Mouse (Mus musculus): ENCODE measurements around the gene Mtch2. TPM values are rescaled to one million over a fixed set of nuclear protein-coding genes. Genes with fewer than 3 reads are reported as not detected.

Mtch2 gene
- 121 TPM for polyA plus RNA-seq (2017; shearing (Covaris generic))

DNA sequence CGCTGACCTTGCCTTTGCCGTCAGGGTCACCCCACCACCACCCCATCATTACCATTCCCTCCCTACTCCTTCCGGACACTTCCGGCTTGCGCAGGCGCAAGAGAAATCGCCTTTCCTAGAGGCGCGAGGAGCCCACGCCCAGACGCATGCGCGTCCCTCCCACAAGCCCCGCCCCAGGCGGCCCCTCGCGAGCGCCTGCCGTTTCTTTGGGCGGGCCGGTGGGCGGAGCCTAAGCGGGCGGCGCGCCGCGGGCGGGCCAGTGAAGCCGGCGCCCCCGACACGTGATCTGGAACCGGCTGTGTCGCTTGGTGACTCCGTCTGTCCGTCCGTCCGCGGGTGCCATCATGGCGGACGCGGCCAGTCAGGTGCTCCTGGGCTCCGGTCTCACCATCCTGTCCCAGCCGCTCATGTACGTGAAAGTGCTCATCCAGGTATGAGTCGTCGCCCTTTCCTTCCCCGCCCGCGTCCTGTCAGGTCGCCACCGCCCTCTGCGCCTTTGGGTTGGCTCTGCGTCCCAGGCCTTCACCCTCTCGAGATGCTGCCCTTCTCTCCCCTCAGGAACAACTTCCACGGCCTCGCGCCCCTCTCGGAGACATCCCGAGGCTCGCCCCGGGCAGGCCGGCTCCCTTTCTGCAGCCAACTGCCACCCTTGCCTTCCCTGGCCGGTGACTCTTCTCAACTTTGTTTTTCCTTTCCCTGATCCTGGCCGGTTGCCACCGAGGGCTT lies at the start of gene Mtch2:
Gene Mtch2, plus strand, starts transcription at position 201 of the 726 bp plus-strand sequence.

GRCm38 (mm10) chr2:90885218-90886041 lies 38.5 kb downstream of the Mtch2 start, which contains the start of gene C1qtnf4:
Gene C1qtnf4 (plus strand): TSS chr2:90885860.

DNA sequence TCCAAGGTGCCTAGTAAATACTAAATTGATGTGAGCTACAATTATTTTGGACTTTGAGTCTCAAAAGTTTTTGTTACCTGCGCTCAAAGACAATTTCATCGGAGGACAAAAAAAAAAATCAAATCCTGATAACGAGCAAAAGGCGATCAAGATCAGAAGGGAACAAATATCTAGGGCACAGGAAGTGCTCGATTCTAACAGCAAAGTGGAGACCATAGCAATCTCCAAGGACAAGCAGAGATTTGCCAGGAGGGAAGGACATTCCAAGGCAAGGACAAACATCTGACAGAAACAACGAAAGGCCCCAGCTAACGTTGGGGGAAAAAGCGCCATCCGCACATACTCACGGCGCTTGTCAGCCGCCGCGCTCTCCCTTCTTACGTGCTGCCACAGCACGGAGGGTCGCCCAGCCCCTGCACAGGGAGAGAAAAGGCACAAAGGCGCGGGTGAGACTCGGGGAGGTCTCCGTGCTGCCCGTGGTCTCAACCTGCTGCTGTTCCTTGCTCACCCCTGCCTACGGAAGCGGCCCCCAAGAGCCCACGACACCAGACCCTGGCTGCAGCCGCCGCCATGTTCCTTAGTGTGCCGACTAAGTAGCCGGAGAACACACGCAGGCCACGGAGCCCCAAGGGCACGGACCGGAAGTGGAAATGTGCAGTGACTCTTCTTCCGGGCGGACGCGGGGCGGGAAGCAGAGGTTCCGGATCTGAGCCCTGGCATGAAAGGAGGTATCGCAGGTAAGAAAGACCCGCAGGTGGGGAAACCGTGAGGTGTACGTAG lies 57.3 kb downstream of the Mtch2 start, which contains the start of the genes Kbtbd4 and Ndufs3:
Gene Kbtbd4, plus strand, starts transcription at position 665 of the 780 bp plus-strand sequence.
Gene Ndufs3, minus strand, starts transcription at position 752 of the 780 bp plus-strand sequence.

Other genes with a start within 250 kb of the Mtch2 start
- 37.0 TPM for gene Nup160, start 169.9 kb upstream of the Mtch2 start, polyA plus RNA-seq (2017; shearing (Covaris generic))
- gene Fnbp4, start 101.8 kb upstream of the Mtch2 start, polyA plus RNA-seq (2017; shearing (Covaris generic)) = 248 TPM
- 0.23 TPM for gene Agbl2, start 64.4 kb upstream of the Mtch2 start, polyA plus RNA-seq (2017; shearing (Covaris generic))
- gene C1qtnf4, start 38.7 kb downstream of the Mtch2 start, polyA plus RNA-seq (2017; shearing (Covaris generic)) = 6.2 TPM
- gene Kbtbd4, start 57.6 kb downstream of the Mtch2 start, polyA plus RNA-seq (2017; shearing (Covaris generic)) = 24.2 TPM
- 101 TPM for gene Ndufs3, start 57.7 kb downstream of the Mtch2 start, polyA plus RNA-seq (2017; shearing (Covaris generic))
- 136 TPM for gene Celf1, start 93.2 kb downstream of the Mtch2 start, polyA plus RNA-seq (2017; shearing (Covaris generic))
- 0.39 TPM for gene Rapsn, start 188.5 kb downstream of the Mtch2 start, polyA plus RNA-seq (2017; shearing (Covaris generic))
- gene Psmc3, start 206.9 kb downstream of the Mtch2 start, polyA plus RNA-seq (2017; shearing (Covaris generic)) = 158 TPM
- gene Slc39a13, start 223.3 kb downstream of the Mtch2 start, polyA plus RNA-seq (2017; shearing (Covaris generic)) = 27.4 TPM
- 1.4 TPM for gene Spi1, start 235.2 kb downstream of the Mtch2 start, polyA plus RNA-seq (2017; shearing (Covaris generic))

All from effector memory CD4-positive, alpha-beta T cell, adult 7 months (primary cell).